Mouse (Mus musculus) urinary bladder, postnatal 10 days (tissue): ENCODE results near the gene Dennd5b.
"Not testable (repeated sequence)": the region's sequence is repeated elsewhere in the genome, so short reads cannot be mapped to it uniquely, and the experiment has no call there.

Source experiments
- DNase-seq: peaks from one replicate; pipeline ENCODE4 v3.0.0; 2022; ENCODE audit warnings: low spot score

The Dennd5b gene

GRCm38 (mm10) chr6:149010766-149011301 lies 90.6 kb downstream of the Dennd5b start:
- no peak for DNase-seq

- no peak for DNase-seq
Observed at GRCm38 (mm10) chr6:149005009-149005408, 96.5 kb downstream of the Dennd5b start.

- no peak for DNase-seq
Observed at GRCm38 (mm10) chr6:148994327-148994999, 107.0 kb downstream of the Dennd5b start.

- DNase-seq: no peak
Observed at GRCm38 (mm10) chr6:148993117-148994077, 108.1 kb downstream of the Dennd5b start.

- no peak for DNase-seq
Observed at GRCm38 (mm10) chr6:148992373-148993116, 108.9 kb downstream of the Dennd5b start.

GRCm38 (mm10) chr6:148991660-148992372 lies 109.7 kb downstream of the Dennd5b start:
- no peak for DNase-seq

- DNase-seq: not testable (repeated sequence)
Observed at GRCm38 (mm10) chr6:148989792-148990491, 111.5 kb downstream of the Dennd5b start.

GRCm38 (mm10) chr6:148986003-148986402 lies 115.5 kb downstream of the Dennd5b start:
- no peak for DNase-seq

- no peak for DNase-seq
Observed at GRCm38 (mm10) chr6:148980495-148980894, 121.0 kb downstream of the Dennd5b start.

GRCm38 (mm10) chr6:148975096-148975495 lies 126.4 kb downstream of the Dennd5b start:
- no peak for DNase-seq

- DNase-seq: no peak
Observed at GRCm38 (mm10) chr6:148972891-148973290, 128.6 kb downstream of the Dennd5b start.

- no peak for DNase-seq
Observed at GRCm38 (mm10) chr6:148972059-148972848, 129.2 kb downstream of the Dennd5b start.

- DNase-seq: no peak
Observed at GRCm38 (mm10) chr6:148971385-148971940, 130.0 kb downstream of the Dennd5b start.

- DNase-seq: no peak
Observed at GRCm38 (mm10) chr6:148961285-148961684, 140.2 kb downstream of the Dennd5b start.

- DNase-seq: no peak
Observed at GRCm38 (mm10) chr6:148959540-148960238, 141.8 kb downstream of the Dennd5b start.

- DNase-seq: no peak
Observed at GRCm38 (mm10) chr6:148958712-148959111, 142.8 kb downstream of the Dennd5b start.

GRCm38 (mm10) chr6:148957046-148957445 lies 144.4 kb downstream of the Dennd5b start:
- no peak for DNase-seq

- no peak for DNase-seq
Observed at GRCm38 (mm10) chr6:148955641-148956420, 145.6 kb downstream of the Dennd5b start.
